ENCODE assay signal across 8 mouse cellular contexts in the genomic region with DNA sequence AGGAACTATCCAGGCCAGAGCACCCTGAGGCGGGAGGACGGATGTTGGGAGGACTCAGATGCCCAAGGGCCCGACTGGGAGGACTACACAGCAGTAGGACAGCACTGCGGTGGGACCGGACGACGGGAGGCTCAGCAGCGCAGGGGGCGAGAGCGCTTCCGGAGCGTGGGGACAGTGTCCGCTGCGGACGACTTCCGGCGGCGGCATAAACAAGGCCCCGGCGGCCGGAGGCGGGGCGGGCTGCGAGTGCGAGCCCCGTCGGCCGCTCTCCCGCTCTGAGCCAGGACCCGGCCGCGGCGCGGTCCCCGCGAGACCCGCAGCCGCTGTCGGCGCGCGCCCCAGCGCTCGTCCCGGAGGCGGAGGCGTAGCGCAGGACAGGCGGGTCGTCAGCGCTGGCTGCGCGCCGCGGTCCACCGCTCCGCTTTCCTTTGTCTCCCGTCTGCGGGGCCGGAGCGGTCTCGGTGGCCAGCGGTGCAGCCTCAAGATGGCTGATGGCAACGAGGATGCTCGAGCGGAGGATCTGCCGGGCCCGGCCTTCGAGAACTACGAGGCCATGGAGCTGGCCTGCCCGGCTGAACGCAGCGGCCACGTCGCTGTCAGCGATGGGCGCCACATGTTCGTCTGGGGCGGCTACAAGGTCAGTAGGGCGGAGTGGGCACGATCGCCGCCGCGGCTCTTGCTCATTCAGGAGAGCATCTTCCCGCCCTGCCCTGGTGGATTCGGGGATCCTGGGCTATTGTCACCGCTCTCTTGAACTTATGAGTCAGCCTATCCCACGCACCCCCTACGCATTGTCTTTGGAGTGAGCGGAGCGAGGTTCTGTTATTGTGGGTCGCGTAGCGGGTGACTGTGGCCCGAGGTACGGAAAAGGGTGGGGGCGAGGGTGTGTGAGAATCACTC. TPM values are rescaled to one million over a fixed set of nuclear protein-coding genes. Genes with fewer than 3 reads are reported as not detected.
DNase-seq lines count a peak whose midpoint lies in the region; ATAC-seq lines count a peak whose summit lies in the region.

A gene (plus strand): TSS at position 171 of the 900 bp plus-strand sequence.

- H3K36me3 ChIP-seq in heart, embryonic 13.5 days: peaks cover 18% of the 10 kb centered on the region
- peaks cover 25% of the 10 kb centered on the region for H3K36me3 ChIP-seq in liver, embryonic 12.5 days
- 0 out of 2 replicates have a peak, but pooled peaks cover 7% of the 10 kb centered on the region for H3K36me3 ChIP-seq in stomach, embryonic 15.5 days

- peak; percentile 79 for DNase-seq in CD4-positive helper T cell, adult 2 months (ENCODE audit: low read depth, low spot score)
- DNase-seq in brain, embryonic 18.5 days (ENCODE audit: low read depth, low spot score): peak; percentile 81
- peak; percentile 94 for DNase-seq in kidney, postnatal 10 days
- peak; percentile 67 to 68 for DNase-seq in natural killer cell, adult 2 months (ENCODE audit: low spot score in 2 of 2)

- ATAC-seq in erythroid progenitor cell, adult 5-6 weeks (replicated peaks; ENCODE audit: low FRiP score, poor library complexity, severe bottlenecking): peak; percentile 61
- peak; percentile 81 for ATAC-seq in heart, embryonic 13.5 days (ENCODE audit: extremely low read depth, insufficient number of reproducible peaks, low FRiP score, low TSS enrichment)
- peak; percentile 67 for ATAC-seq in liver, embryonic 12.5 days
- peak; percentile 91 for ATAC-seq in stomach, embryonic 15.5 days (ENCODE audit: insufficient read depth, low FRiP score, low read depth)

- H3K4me2 ChIP-seq in heart, embryonic 13.5 days: peak within 1 kb of the TSS; percentile 77
- peak within 1 kb of the TSS; percentile 85 for H3K4me2 ChIP-seq in liver, embryonic 12.5 days
- H3K4me2 ChIP-seq in stomach, embryonic 15.5 days: peak within 1 kb of the TSS; percentile 56

- peak within 1 kb of the TSS; percentile 84 for H3K4me3 ChIP-seq in heart, embryonic 13.5 days
- peak within 1 kb of the TSS; percentile 97 for H3K4me3 ChIP-seq in liver, embryonic 12.5 days
- peak within 1 kb of the TSS; percentile 89 for H3K4me3 ChIP-seq in stomach, embryonic 15.5 days (replicated peaks)

- peak within 1 kb of the TSS; percentile 93 for H3K27ac ChIP-seq in heart, embryonic 13.5 days (replicated peaks)
- H3K27ac ChIP-seq in liver, embryonic 12.5 days: peak within 1 kb of the TSS; percentile 96
- peak within 1 kb of the TSS; percentile 91 for H3K27ac ChIP-seq in stomach, embryonic 15.5 days

- no peaks in the 10 kb centered on the region for H3K9me3 ChIP-seq in heart, embryonic 13.5 days
- no peaks in the 10 kb centered on the region for H3K9me3 ChIP-seq in liver, embryonic 12.5 days (replicated peaks)
- H3K9me3 ChIP-seq in stomach, embryonic 15.5 days: no peaks in the 10 kb centered on the region

- peaks cover 31% of the 10 kb centered on the region for H3K4me1 ChIP-seq in heart, embryonic 13.5 days
- peaks cover 71% of the 10 kb centered on the region for H3K4me1 ChIP-seq in liver, embryonic 12.5 days
- peaks cover 21% of the 10 kb centered on the region; the same call in 1 of the 2 replicates for H3K4me1 ChIP-seq in stomach, embryonic 15.5 days

- H3K27me3 ChIP-seq in heart, embryonic 13.5 days (replicated peaks): no peaks in the 10 kb centered on the region
- no peaks in the 10 kb centered on the region for H3K27me3 ChIP-seq in liver, embryonic 12.5 days (replicated peaks)
- no peaks in the 10 kb centered on the region for H3K27me3 ChIP-seq in stomach, embryonic 15.5 days (replicated peaks)

- under 1% methylated on average over 98 of the region's 98 CpGs for WGBS in heart, embryonic 13.5 days
- under 1% methylated on average over 98 of the region's 98 CpGs for WGBS in liver, embryonic 12.5 days (ENCODE audit: insufficient replicate concordance)
- WGBS in stomach, embryonic 15.5 days: under 1% methylated on average over 98 of the region's 98 CpGs

- peak within 1 kb of the TSS; percentile 95 for H3K9ac ChIP-seq in heart, embryonic 13.5 days
- H3K9ac ChIP-seq in liver, embryonic 12.5 days: peak within 1 kb of the TSS; percentile 98
- peak within 1 kb of the TSS; percentile 93 for H3K9ac ChIP-seq in stomach, embryonic 15.5 days

RNA-seq across cellular contexts. Expression of the gene that starts here (rescaled TPM):
- 68.7 and 75.7 TPM in 2 replicates for total RNA-seq in erythroid progenitor cell, adult 5-6 weeks (2015; ENCODE audit: low replicate concordance)
- 54.2 and 61.1 TPM in 2 replicates for total RNA-seq in erythroid progenitor cell, adult 5-6 weeks (2017; ENCODE audit: low replicate concordance)
- polyA plus RNA-seq in heart, embryonic 13.5 days (2015; fragmentation: Nextera tagmentation; extraction: Ambion mirVana): 118 and 123 TPM in 2 replicates
- polyA plus RNA-seq in liver, embryonic 12.5 days (2016; fragmentation: Nextera tagmentation; extraction: Ambion mirVana): 122 and 123 TPM in 2 replicates
- 110 and 119 TPM in 2 replicates for polyA plus RNA-seq in stomach, embryonic 15.5 days (2015; fragmentation: Nextera tagmentation; extraction: Ambion mirVana)

Comparison
In these comparisons a context has a peak if more than half of its experiments do, and no peak if none do; other contexts are left out.
1. Peak in every context shown above with its lines: DNase-seq, ATAC-seq, H3K4me3 ChIP-seq and H3K27ac ChIP-seq.